Mouse (Mus musculus): Measurements from ENCODE around the gene Olfr724. TPM values are rescaled to one million over a fixed set of nuclear protein-coding genes. Genes with fewer than 3 reads are reported as not detected.

The Olfr724 gene
- not detected for polyA plus RNA-seq (2012; fragmentation: generic; extraction: Trizol)

GRCm38 (mm10) chr14:49963174-49963573 is at the start of gene Olfr724:
Gene Olfr724 (minus strand): TSS chr14:49963274.

GRCm38 (mm10) chr14:49931687-49932086 is 31.4 kb downstream of the Olfr724 start, which contains the start of gene Olfr723:
Gene Olfr723 (minus strand): TSS chr14:49931787.

Other genes starting within 250 kb of the Olfr724 start
- not detected for gene Armh4, start 179.9 kb downstream of the Olfr724 start, polyA plus RNA-seq (2012; fragmentation: generic; extraction: Trizol)
- not detected for gene Olfr722, start 61.3 kb downstream of the Olfr724 start, polyA plus RNA-seq (2012; fragmentation: generic; extraction: Trizol)
- not detected for gene Olfr723, start 31.5 kb downstream of the Olfr724 start, polyA plus RNA-seq (2012; fragmentation: generic; extraction: Trizol)
- not detected for gene Olfr725, start 77.1 kb upstream of the Olfr724 start, polyA plus RNA-seq (2012; fragmentation: generic; extraction: Trizol)
- not detected for gene Olfr726, start 127.7 kb upstream of the Olfr724 start, polyA plus RNA-seq (2012; fragmentation: generic; extraction: Trizol)
- gene Olfr727, start 159.9 kb upstream of the Olfr724 start, polyA plus RNA-seq (2012; fragmentation: generic; extraction: Trizol) = not detected
- not detected for gene Olfr728, start 179.4 kb upstream of the Olfr724 start, polyA plus RNA-seq (2012; fragmentation: generic; extraction: Trizol)
- gene Olfr729, start 189.6 kb upstream of the Olfr724 start, polyA plus RNA-seq (2012; fragmentation: generic; extraction: Trizol) = not detected
- not detected for gene Olfr730, start 224.9 kb upstream of the Olfr724 start, polyA plus RNA-seq (2012; fragmentation: generic; extraction: Trizol)

Measured in C3H10T1/2 (cell line).